Mouse (Mus musculus) midbrain, embryonic 13.5 days (tissue): Measurements from ENCODE around the gene Sox5. TPM values are rescaled to one million over a fixed set of nuclear protein-coding genes. Genes with fewer than 3 reads are reported as not detected.

Experiments used
- ATAC-seq: fragments of 200-750 bp; cut with Nextera tagmentation; 2 replicates; pipeline ENCODE4 v1.8.0; 2017; ENCODE audit warnings: mild to moderate bottlenecking, moderate TSS enrichment, moderate library complexity
- H3K27ac ChIP-seq: fragments of 300-500 bp; sonication (generic); 2 replicates; pipeline ENCODE4 v1.5.1; 2015; ENCODE audit warnings: inconsistent platforms, mild to moderate bottlenecking, moderate library complexity
- H3K27me3 ChIP-seq: fragments of 300-500 bp; sonication (generic); 2 replicates; pipeline ENCODE4 v1.6.1; 2015; ENCODE audit warnings: mild to moderate bottlenecking, inconsistent platforms
- H3K36me3 ChIP-seq: fragments of 300-500 bp; sonication (generic); 2 replicates; pipeline ENCODE4 v1.6.1; 2015; ENCODE audit warnings: mild to moderate bottlenecking, inconsistent platforms
- H3K4me1 ChIP-seq: fragments of 300-500 bp; sonication (generic); replicated peaks from 2 replicates; pipeline ENCODE4 v1.6.1; 2015; ENCODE audit warnings: inconsistent platforms
- H3K4me2 ChIP-seq: fragments of 300-500 bp; sonication (generic); replicated peaks from 2 replicates; pipeline ENCODE4 v1.6.1; 2015; ENCODE audit warnings: moderate library complexity, mild to moderate bottlenecking, inconsistent platforms
- H3K4me3 ChIP-seq: fragments of 300-500 bp; sonication (generic); replicated peaks from 2 replicates; pipeline ENCODE4 v1.5.1; 2015; ENCODE audit warnings: mild to moderate bottlenecking, inconsistent platforms
- H3K9ac ChIP-seq: fragments of 300-500 bp; sonication (generic); replicated peaks from 2 replicates; pipeline ENCODE4 v1.6.1; 2015; ENCODE audit warnings: mild to moderate bottlenecking, inconsistent platforms
- H3K9me3 ChIP-seq: fragments of 300-500 bp; sonication (generic); 2 replicates; pipeline ENCODE4 v1.6.1; 2016; ENCODE audit warnings: mild to moderate bottlenecking, inconsistent platforms
- WGBS: fragments of 180-500 bp; shearing (Covaris S2); methylation state at CpG from one replicate; pipeline ENCODE4 v1.1.7; 2015; 5-methylcytosine and 5-hydroxymethylcytosine counted together
- polyA plus RNA-seq: library from polyadenylated mRNA; unstranded; fragments of >200 nt; fragmentation: Nextera tagmentation; extraction: Ambion mirVana; gene quantifications from 2 replicates; pipeline ENCODE4 v1.2.1, GENCODE M21; 2015

The Sox5 gene
- polyA plus RNA-seq, 1 experiment from 2014 or later: 52.0 TPM

- H3K9me3 ChIP-seq: no peaks in the 10 kb centered on the region
- no peaks in the 10 kb centered on the region for H3K4me1 ChIP-seq
- no peak for ATAC-seq
- WGBS: 52% methylated on average over 3 of the region's 3 CpGs
- H3K9ac ChIP-seq: no peak overlapping the region
- no peak overlapping the region for H3K4me3 ChIP-seq
- no peak overlapping the region for H3K27ac ChIP-seq
- H3K4me2 ChIP-seq: no peak overlapping the region
- no peaks in the 10 kb centered on the region for H3K36me3 ChIP-seq
- no peaks in the 10 kb centered on the region for H3K27me3 ChIP-seq
Measured at GRCm38 (mm10) chr6:144670433-144671167, 111.2 kb downstream of the Sox5 start.

- no peaks in the 10 kb centered on the region for H3K27me3 ChIP-seq
- no peak for ATAC-seq
- H3K36me3 ChIP-seq: no peaks in the 10 kb centered on the region
- H3K27ac ChIP-seq: no peak overlapping the region
- no peaks in the 10 kb centered on the region for H3K9me3 ChIP-seq
- H3K4me2 ChIP-seq: no peak overlapping the region
- 94% methylated on average over 6 of the region's 6 CpGs for WGBS
- no peak overlapping the region for H3K9ac ChIP-seq
- H3K4me1 ChIP-seq: no peaks in the 10 kb centered on the region
- H3K4me3 ChIP-seq: no peak overlapping the region
Measured at GRCm38 (mm10) chr6:144666617-144667016, 115.2 kb downstream of the Sox5 start.

- no peak for ATAC-seq
- no peak overlapping the region for H3K4me2 ChIP-seq
- H3K27ac ChIP-seq: no peak overlapping the region
- 87% methylated on average over 9 of the region's 9 CpGs for WGBS
- no peaks in the 10 kb centered on the region for H3K4me1 ChIP-seq
- no peak overlapping the region for H3K4me3 ChIP-seq
- no peaks in the 10 kb centered on the region for H3K27me3 ChIP-seq
- H3K9me3 ChIP-seq: no peaks in the 10 kb centered on the region
- H3K9ac ChIP-seq: no peak overlapping the region
- no peaks in the 10 kb centered on the region for H3K36me3 ChIP-seq
Measured at GRCm38 (mm10) chr6:144664765-144665164, 117.0 kb downstream of the Sox5 start.

GRCm38 (mm10) chr6:144663516-144664074 is 118.2 kb downstream of the Sox5 start:
- Histone ChIP-seq H3K4me2 (no peak overlapping the region), H3K9ac (no peak overlapping the region), H3K4me1 (no peaks in the 10 kb centered on the region), H3K27me3 (no peaks in the 10 kb centered on the region), H3K4me3 (no peak overlapping the region), H3K36me3 (no peaks in the 10 kb centered on the region), H3K9me3 (no peaks in the 10 kb centered on the region), H3K27ac (no peak overlapping the region)
- no peak for ATAC-seq
- WGBS: 84% methylated on average over 4 of the region's 4 CpGs

GRCm38 (mm10) chr6:144659115-144660108 is 122.4 kb downstream of the Sox5 start:
- Histone ChIP-seq H3K4me2 (no peak overlapping the region), H3K9ac (no peak overlapping the region), H3K27ac (no peak overlapping the region), H3K9me3 (no peaks in the 10 kb centered on the region), H3K4me3 (no peak overlapping the region), H3K36me3 (no peaks in the 10 kb centered on the region), H3K4me1 (no peaks in the 10 kb centered on the region), H3K27me3 (no peaks in the 10 kb centered on the region)
- no peak for ATAC-seq
- 87% methylated on average over 10 of the region's 10 CpGs for WGBS

- Histone ChIP-seq H3K4me1 (peaks cover 12% of the 10 kb centered on the region), H3K36me3 (no peaks in the 10 kb centered on the region), H3K4me2 (no peak overlapping the region), H3K9ac (no peak overlapping the region), H3K9me3 (no peaks in the 10 kb centered on the region), H3K27me3 (no peaks in the 10 kb centered on the region), H3K4me3 (no peak overlapping the region), H3K27ac (no peak overlapping the region)
- WGBS: 71% methylated on average over 5 of the region's 5 CpGs
- no peak for ATAC-seq
Measured at GRCm38 (mm10) chr6:144652876-144653275, 128.9 kb downstream of the Sox5 start.

GRCm38 (mm10) chr6:144648896-144649295 is 132.9 kb downstream of the Sox5 start:
- H3K27ac ChIP-seq: no peak overlapping the region
- no peak overlapping the region for H3K4me2 ChIP-seq
- no peak overlapping the region for H3K9ac ChIP-seq
- H3K27me3 ChIP-seq: no peaks in the 10 kb centered on the region
- no peak overlapping the region for H3K4me3 ChIP-seq
- H3K4me1 ChIP-seq: peaks cover 12% of the 10 kb centered on the region
- H3K36me3 ChIP-seq: no peaks in the 10 kb centered on the region
- peak; percentile 43; the same call in 1 of the 2 replicates for ATAC-seq
- 45% methylated on average over 9 of the region's 9 CpGs for WGBS
- no peaks in the 10 kb centered on the region for H3K9me3 ChIP-seq

- H3K27me3 ChIP-seq: no peaks in the 10 kb centered on the region
- ATAC-seq: no peak
- no peak overlapping the region for H3K27ac ChIP-seq
- H3K4me3 ChIP-seq: no peak overlapping the region
- no peaks in the 10 kb centered on the region for H3K36me3 ChIP-seq
- H3K4me1 ChIP-seq: peaks cover 12% of the 10 kb centered on the region
- H3K9me3 ChIP-seq: no peaks in the 10 kb centered on the region
- no peak overlapping the region for H3K9ac ChIP-seq
- H3K4me2 ChIP-seq: no peak overlapping the region
- whole genome bisulfite sequencing: 42% methylated on average over 4 of the region's 4 CpGs
Measured at GRCm38 (mm10) chr6:144648124-144648591, 133.6 kb downstream of the Sox5 start.

- no peak overlapping the region for H3K4me3 ChIP-seq
- H3K9ac ChIP-seq: no peak overlapping the region
- ATAC-seq: no peak
- no peaks in the 10 kb centered on the region for H3K36me3 ChIP-seq
- H3K9me3 ChIP-seq: no peaks in the 10 kb centered on the region
- H3K4me1 ChIP-seq: peaks cover 21% of the 10 kb centered on the region
- H3K4me2 ChIP-seq: no peak overlapping the region
- H3K27me3 ChIP-seq: no peaks in the 10 kb centered on the region
- 96% methylated on average over 3 of the region's 3 CpGs for WGBS
- H3K27ac ChIP-seq: no peak overlapping the region
Measured at GRCm38 (mm10) chr6:144646331-144646730, 135.4 kb downstream of the Sox5 start.

- H3K27me3 ChIP-seq: no peaks in the 10 kb centered on the region
- H3K36me3 ChIP-seq: no peaks in the 10 kb centered on the region
- H3K4me2 ChIP-seq: no peak overlapping the region
- no peak overlapping the region for H3K27ac ChIP-seq
- 92% methylated on average over 4 of the region's 4 CpGs for WGBS
- H3K9me3 ChIP-seq: no peaks in the 10 kb centered on the region
- ATAC-seq: no peak
- H3K4me3 ChIP-seq: no peak overlapping the region
- peaks cover 21% of the 10 kb centered on the region for H3K4me1 ChIP-seq
- H3K9ac ChIP-seq: no peak overlapping the region
Measured at GRCm38 (mm10) chr6:144645796-144646195, 136.0 kb downstream of the Sox5 start.

GRCm38 (mm10) chr6:144644711-144645110 is 137.1 kb downstream of the Sox5 start:
- 78% methylated on average over 4 of the region's 4 CpGs for WGBS
- H3K9me3 ChIP-seq: no peaks in the 10 kb centered on the region
- no peak overlapping the region for H3K4me2 ChIP-seq
- H3K9ac ChIP-seq: no peak overlapping the region
- H3K4me3 ChIP-seq: no peak overlapping the region
- peaks cover 21% of the 10 kb centered on the region for H3K4me1 ChIP-seq
- no peaks in the 10 kb centered on the region for H3K36me3 ChIP-seq
- ATAC-seq: 0 out of 2 replicates have a peak, but pooled peaks have one; percentile 20
- no peaks in the 10 kb centered on the region for H3K27me3 ChIP-seq
- H3K27ac ChIP-seq: no peak overlapping the region

GRCm38 (mm10) chr6:144643601-144644000 is 138.2 kb downstream of the Sox5 start:
- Histone ChIP-seq H3K4me2 (no peak overlapping the region), H3K9ac (no peak overlapping the region), H3K4me3 (no peak overlapping the region), H3K27ac (no peak overlapping the region), H3K4me1 (peaks cover 24% of the 10 kb centered on the region), H3K36me3 (no peaks in the 10 kb centered on the region), H3K27me3 (no peaks in the 10 kb centered on the region), H3K9me3 (no peaks in the 10 kb centered on the region)
- ATAC-seq: no peak
- WGBS: 87% methylated on average over 5 of the region's 5 CpGs
